Mouse (Mus musculus) embryonic stem cell, embryonic (primary cell): ENCODE data around the gene 2210010C04Rik.
"Not testable (repeated sequence)": the region's sequence is repeated elsewhere in the genome, so short reads cannot be mapped to it uniquely, and the experiment has no call there.

Experiments
- CTCF ChIA-PET, 4 experiments: fragments of 300-600 bp in 2 of 4; fragments of 350-600 bp in 2 of 4; sonication (Branson Sonifier 250); formaldehyde crosslinking; loops; one replicate each; lab custom pipeline; 2022; ENCODE audit warnings: inconsistent platforms in 2 of 4; lab: Charles Lee
- POLR2A ChIA-PET, 4 experiments: fragments of 300-600 bp in 2 of 4; fragments of 350-600 bp in 2 of 4; sonication (Branson Sonifier 250); formaldehyde crosslinking; loops; one replicate each; lab custom pipeline; 2022; ENCODE audit warnings: antibody characterized with exemption in 4 of 4, inconsistent platforms in 1 of 4; lab: Charles Lee

Gene 2210010C04Rik

DNA sequence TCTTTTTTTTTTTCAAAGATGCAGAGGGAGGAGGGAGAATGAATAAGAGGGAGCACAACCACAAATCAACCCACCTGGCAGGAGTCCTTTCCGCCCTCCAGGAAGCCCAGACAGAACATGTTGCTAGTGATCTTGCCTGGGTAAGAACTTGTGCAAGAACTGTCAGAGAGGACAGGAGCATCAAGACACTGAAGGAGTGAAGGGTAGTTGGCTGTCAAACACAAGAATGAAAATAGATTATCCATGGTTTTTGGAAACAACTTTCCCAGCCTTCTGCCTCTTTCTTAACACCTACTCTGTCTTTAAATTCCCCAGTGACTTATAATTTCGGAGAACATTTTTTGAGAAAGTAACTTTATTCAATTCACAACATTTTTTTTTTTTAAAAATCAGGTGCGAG lies 3.1 kb downstream of the 2210010C04Rik start:
- ChIA-PET CTCF (no interaction called here), POLR2A (interaction anchor here in 1 of 4 experiments (0.6 kb wide), 1 partner anchor 103 kb away, joined by 3 read pairs; no protein-coding TSS in a partner anchor)

DNA sequence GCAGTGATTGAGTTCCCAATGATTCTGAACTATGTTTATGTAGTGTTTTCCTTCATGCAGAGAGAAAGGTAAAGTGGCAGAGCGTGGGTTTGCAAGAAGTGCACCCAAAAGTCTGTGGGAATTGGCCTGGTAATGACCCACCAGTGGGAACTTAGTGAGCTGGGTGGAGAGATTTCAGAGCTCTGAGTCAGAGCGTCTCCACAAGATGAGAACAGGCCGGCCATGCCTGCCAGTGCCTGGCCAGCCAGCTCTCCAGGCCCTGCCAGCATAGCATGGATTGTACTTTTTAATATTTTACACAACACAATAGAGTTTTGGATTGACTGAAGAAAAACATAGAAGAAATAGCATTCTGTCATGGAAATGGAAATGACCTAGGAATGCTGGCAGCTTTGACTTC lies 4.5 kb downstream of the 2210010C04Rik start:
- ChIA-PET POLR2A (no interaction called here), CTCF (no interaction called here)

DNA sequence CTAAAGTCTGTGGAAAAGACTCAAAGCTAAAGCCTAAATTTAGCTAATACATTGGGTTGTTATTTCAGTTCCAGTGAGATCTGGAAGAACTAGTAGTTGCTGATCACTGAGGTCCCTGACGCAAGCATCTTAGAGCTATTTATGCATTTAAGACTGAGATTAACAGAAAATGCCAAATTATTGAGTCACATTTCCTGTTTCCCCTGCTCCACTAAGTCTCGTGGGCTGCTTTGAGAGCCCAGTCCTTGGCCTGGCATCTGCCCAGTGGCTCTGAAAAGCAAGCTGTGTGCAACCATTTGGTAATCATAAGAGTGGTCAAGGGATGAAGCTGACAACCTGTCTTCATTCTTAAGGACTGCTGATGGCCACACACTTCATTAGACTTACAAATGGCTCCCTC lies 8.3 kb downstream of the 2210010C04Rik start:
- ChIA-PET CTCF (no interaction called here), POLR2A (interaction anchor here in 1 of 4 experiments (0.6 kb wide), 1 partner anchor 1579 kb away, joined by 3 read pairs; no protein-coding TSS in a partner anchor)

DNA sequence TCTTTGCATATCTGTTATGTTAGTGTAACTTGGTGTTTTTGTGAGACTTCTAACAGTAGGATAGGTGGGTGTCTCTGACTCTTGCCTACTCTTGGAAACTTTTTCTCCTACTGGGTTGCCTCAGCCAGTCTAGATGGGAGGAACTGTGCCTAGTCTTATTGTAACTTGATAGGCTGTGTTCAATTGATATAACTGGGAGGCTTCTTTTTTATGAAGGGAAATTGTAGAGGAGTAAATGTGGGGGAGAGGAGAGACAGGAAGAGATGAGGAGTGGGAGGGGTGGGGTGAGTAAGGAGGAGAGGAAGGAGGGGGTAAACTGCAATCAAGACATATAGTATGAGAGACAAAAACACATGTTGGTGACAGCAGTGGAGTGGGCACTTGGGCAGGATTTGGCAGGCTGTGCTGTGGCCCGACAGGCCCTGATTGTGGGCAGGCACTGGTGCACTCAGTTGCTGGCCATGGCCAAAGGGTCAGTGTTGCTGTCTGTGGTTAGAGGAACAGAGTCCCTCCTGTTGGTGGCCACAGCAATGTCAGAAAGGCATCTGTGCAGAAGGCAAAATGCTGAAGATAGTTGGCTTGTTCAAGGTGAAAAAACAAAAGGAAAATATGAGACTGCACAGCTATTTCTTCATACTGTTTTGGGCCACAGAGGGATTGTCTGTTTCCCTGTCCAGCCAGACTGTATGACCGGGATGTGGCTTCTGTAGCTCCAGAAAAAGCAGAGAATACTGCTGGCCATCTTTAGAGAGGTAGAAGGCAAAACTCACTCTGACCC lies 9.2 kb downstream of the 2210010C04Rik start:
- CTCF ChIA-PET, result no interaction called here
- POLR2A ChIA-PET, result no interaction called here

DNA sequence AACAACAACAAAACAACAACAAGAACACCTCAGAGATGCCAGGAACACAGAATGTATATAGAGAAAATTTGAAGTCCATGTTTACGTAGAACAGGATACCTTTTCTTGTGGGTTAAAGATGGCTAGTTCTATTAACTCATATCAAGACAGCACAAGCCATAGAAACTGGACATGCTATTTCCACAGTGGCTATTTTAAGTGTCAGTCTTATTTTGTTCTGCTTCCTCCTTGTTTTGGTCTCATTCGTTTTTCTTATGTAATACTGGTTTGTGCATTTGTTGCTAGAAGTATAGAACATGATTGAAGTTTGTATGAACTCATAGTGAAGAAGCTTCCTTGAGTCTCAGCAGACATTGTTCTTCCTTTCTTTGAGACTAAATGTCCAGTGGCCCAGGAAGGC lies 16.2 kb downstream of the 2210010C04Rik start:
- CTCF ChIA-PET, result no interaction called here
- POLR2A ChIA-PET, result no interaction called here

DNA sequence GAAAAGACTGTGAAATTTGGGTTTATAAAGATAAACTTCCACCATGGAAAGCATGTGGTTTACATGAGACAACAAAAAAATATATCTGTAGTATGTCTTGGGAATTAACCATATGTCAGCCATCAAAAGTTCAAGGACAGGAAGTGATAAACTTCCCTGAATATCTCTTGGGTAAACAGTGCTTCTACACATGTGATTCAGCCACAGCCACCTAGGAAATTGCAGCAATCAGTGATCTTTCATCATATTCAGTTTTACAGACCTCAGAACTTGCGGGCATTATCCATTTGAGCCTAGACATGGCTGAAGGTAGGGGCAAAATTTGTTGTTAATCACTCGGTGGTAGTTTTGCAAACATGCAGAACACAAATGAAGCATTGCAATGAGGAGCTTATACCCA lies 16.7 kb downstream of the 2210010C04Rik start:
- CTCF ChIA-PET, result no interaction called here
- POLR2A ChIA-PET, result no interaction called here

DNA sequence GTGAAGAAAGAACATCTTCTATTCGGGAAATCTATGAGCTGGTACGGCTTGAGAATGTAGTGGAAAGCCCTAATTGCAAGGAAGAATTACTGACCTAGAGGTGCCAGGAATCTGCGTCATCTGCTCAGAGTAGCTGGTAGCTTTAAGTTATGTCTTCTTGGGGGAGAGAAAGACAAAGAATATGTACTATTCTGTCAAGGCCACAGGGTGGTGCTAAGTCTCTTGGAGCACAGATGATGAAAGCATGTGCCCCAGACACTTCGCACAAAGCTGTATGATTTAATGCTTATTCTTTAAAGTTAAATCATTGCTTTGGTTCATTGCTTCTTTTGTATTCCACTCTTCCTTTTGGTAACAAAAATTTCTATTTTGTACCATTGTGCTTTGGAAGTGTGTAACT lies 20.2 kb downstream of the 2210010C04Rik start:
- POLR2A ChIA-PET, result no interaction called here

DNA sequence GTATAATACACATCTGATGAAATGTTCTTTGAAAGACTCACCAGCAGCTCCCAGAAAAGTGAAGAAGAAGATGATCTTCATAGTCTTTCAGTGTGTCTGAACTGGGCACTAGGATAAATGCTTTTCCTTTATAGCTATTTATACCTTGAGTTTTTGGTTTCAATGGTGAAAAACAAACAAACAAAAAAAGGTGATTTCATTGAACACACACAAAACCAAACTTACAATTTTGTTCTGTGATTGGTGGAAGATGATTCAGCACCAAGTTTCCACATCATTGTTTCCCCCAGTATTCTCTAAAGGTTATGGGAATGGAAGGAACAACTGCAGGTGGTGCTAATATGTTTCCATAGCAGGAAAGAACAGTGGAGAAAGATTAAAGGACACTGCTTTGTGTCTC lies 35.9 kb downstream of the 2210010C04Rik start, which contains the start of gene Gm2663:
Gene Gm2663, minus strand, starts transcription at position 101 of the 400 bp plus-strand sequence.
- CTCF ChIA-PET, POLR2A ChIA-PET: not testable (repeated sequence)

More for the DNA sequence above, 20.2 kb downstream of the 2210010C04Rik start:
- CTCF ChIA-PET, result no interaction called here
